Mouse (Mus musculus) testis, adult 2 months (tissue): ENCODE results near the gene Car10. TPM values are rescaled to one million over a fixed set of nuclear protein-coding genes. Genes with fewer than 3 reads are reported as not detected.
"Not testable (repeated sequence)": the region's sequence is repeated elsewhere in the genome, so short reads cannot be mapped to it uniquely, and the experiment has no call there.

ENCODE experiments used
- H3K27ac ChIP-seq: fragments of 200-500 bp; 2 replicates; pipeline ENCODE4 v1.5.1; 2012; ENCODE audit warnings: low read depth, low read length; ENCODE audit not compliant: control insufficient read depth, insufficient read depth
- H3K27me3 ChIP-seq: fragments of 200-500 bp; 2 replicates; pipeline ENCODE4 v1.6.1; 2012; ENCODE audit warnings: mild to moderate bottlenecking, low read length, moderate library complexity; ENCODE audit not compliant: control insufficient read depth, insufficient read depth
- H3K36me3 ChIP-seq: fragments of 200-500 bp; 2 replicates; pipeline ENCODE4 v1.6.1; 2012; ENCODE audit warnings: mild to moderate bottlenecking, low read length; ENCODE audit not compliant: control insufficient read depth, insufficient read depth
- H3K4me1 ChIP-seq: fragments of 200-500 bp; 2 replicates; pipeline ENCODE4 v1.6.1; 2012; ENCODE audit warnings: low read length; ENCODE audit not compliant: control insufficient read depth, insufficient read depth
- H3K4me3 ChIP-seq: fragments of 200-500 bp; 2 replicates; pipeline ENCODE4 v1.5.1; 2012; ENCODE audit warnings: low read depth, mild to moderate bottlenecking, low read length, moderate library complexity, mixed read lengths; ENCODE audit not compliant: control insufficient read depth
- CTCF ChIP-seq: fragments of 200-500 bp; IDR thresholded peaks from 2 replicates; pipeline ENCODE4 v1.5.1; 2012; ENCODE audit warnings: low read depth, mild to moderate bottlenecking, inconsistent platforms, low read length, moderate library complexity; ENCODE audit not compliant: control insufficient read depth, insufficient read depth, insufficient replicate concordance
- POLR2A ChIP-seq: fragments of 200-500 bp; IDR thresholded peaks from 2 replicates; pipeline ENCODE4 v1.6.1; 2012; ENCODE audit warnings: low read depth, mild to moderate bottlenecking, inconsistent platforms, low read length, moderate library complexity; ENCODE audit not compliant: control insufficient read depth
- polyA plus RNA-seq: library from polyadenylated mRNA; depleted of rRNA; stranded (reverse); fragments of >200 nt; gene quantifications from 2 replicates; pipeline ENCODE4 v1.2.3, GENCODE M21; 2012

Car10 gene
- polyA plus RNA-seq, 1 experiment: not detected

DNA sequence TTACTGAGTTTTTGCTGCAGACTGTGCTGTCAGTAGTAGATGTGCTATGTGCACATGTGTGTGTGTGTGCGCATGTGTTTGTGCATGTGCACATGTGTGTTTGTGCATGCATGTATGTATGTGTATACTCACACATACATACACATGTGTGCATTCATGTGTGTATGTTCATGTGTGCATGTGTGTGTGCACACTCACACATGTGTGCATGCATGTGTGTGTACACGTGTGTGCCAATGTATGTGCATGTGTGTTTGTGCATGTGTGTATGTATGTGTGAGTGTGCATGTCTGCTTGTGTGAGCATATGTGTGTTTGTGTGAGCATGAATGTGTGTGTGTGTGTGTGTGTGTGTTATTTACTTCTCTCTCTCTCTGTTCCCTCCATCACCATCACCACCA, 298.5 kb downstream of the Car10 start:
- no peaks in the 10 kb centered on the region for H3K4me1 ChIP-seq
- H3K27ac ChIP-seq: no peak overlapping the region
- H3K36me3 ChIP-seq: no peaks in the 10 kb centered on the region

GRCm38 (mm10) chr11:93401167-93401566, 303.3 kb downstream of the Car10 start:
- H3K27me3 ChIP-seq, H3K27ac ChIP-seq, H3K4me1 ChIP-seq, H3K36me3 ChIP-seq, H3K4me3 ChIP-seq: not testable (repeated sequence)

More for the DNA sequence above, 298.5 kb downstream of the Car10 start:
- no peak overlapping the region for H3K4me3 ChIP-seq
- H3K27me3 ChIP-seq: no peaks in the 10 kb centered on the region
- TF ChIP-seq POLR2A (no peak), CTCF (no peak)

GRCm38 (mm10) chr11:93407981-93408380, 310.2 kb downstream of the Car10 start:
- no peaks in the 10 kb centered on the region for H3K27me3 ChIP-seq
- no peak overlapping the region for H3K4me3 ChIP-seq
- H3K36me3 ChIP-seq: no peaks in the 10 kb centered on the region
- no peak overlapping the region for H3K27ac ChIP-seq
- TF ChIP-seq POLR2A (no peak), CTCF (no peak)
- H3K4me1 ChIP-seq: no peaks in the 10 kb centered on the region

DNA sequence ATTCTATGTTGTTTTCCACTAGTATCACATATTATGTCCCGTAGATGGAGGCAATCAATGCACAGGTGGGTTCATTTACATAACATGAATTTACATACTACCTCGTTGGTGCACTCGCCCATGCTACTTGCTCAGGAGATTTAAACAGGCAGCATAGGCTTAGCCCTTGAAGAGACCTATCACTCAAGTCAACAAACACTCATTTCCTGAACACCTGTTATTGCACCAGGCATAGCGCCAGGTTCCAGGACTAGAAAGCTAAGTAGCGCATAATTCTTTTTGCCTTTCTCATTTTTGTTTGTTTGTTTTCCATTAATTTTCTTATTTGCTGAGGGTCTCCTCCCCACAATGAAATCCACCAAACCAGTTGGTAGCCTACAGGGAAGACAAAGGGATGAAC, 333.7 kb downstream of the Car10 start:
- H3K36me3 ChIP-seq: no peaks in the 10 kb centered on the region
- TF ChIP-seq CTCF (no peak), POLR2A (no peak)
- no peaks in the 10 kb centered on the region for H3K27me3 ChIP-seq
- H3K4me1 ChIP-seq: no peaks in the 10 kb centered on the region
- H3K4me3 ChIP-seq: no peak overlapping the region
- no peak overlapping the region for H3K27ac ChIP-seq

DNA sequence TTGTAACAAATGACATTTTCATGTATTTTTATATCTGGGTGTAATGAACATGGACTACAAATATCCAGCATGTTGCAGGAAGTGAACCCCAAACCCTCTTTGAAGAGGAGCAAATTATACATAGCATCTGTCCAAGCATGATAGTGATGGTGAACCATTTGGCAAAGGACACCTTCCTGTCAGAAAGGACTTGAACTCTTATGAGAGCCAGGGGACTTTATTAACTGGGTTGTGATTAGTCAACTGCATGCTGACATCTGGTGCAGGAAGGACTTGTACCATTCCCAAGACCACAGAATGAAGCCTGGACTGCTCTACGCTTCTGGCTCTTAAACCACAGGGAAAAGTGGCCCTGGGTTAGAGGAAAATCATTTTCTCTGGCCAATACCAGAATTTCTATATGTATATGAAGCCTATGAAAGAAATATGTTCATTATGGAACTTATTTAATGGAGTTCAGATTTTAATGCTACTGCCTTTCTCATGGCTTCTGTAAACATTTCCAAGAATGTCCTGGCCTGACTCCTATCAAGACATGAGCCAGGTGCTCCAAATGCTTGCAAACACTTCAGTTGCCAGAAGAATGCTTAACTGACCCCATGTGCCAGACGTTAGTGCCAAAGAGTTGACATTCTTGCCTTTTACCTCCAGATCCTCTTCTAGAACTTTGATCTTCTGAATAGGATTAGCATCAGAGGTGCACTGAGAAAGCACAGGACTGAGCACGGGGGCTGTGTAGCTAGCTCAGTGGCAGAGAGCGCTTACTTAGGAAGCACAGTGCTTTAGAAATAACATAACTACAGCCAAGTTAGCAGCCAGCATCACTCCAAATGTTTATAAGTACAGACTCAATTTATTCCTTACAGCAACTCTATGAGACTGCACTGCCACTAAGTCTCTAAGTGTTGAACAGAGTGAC, 337.4 kb downstream of the Car10 start:
- TF ChIP-seq CTCF (no peak), POLR2A (no peak)
- H3K4me1 ChIP-seq: no peaks in the 10 kb centered on the region
- no peak overlapping the region for H3K27ac ChIP-seq
- no peaks in the 10 kb centered on the region for H3K36me3 ChIP-seq
- H3K27me3 ChIP-seq: no peaks in the 10 kb centered on the region
- H3K4me3 ChIP-seq: no peak overlapping the region

GRCm38 (mm10) chr11:93436892-93437291, 339.1 kb downstream of the Car10 start:
- Histone ChIP-seq H3K4me3 (no peak overlapping the region), H3K27me3 (no peaks in the 10 kb centered on the region), H3K36me3 (no peaks in the 10 kb centered on the region), H3K4me1 (no peaks in the 10 kb centered on the region), H3K27ac (no peak overlapping the region)
- TF ChIP-seq POLR2A (no peak), CTCF (no peak)

- Histone ChIP-seq H3K36me3 (no peaks in the 10 kb centered on the region), H3K4me1 (no peaks in the 10 kb centered on the region), H3K27me3 (no peaks in the 10 kb centered on the region), H3K4me3 (no peak overlapping the region), H3K27ac (no peak overlapping the region)
- TF ChIP-seq CTCF (no peak), POLR2A (no peak)
Observed at GRCm38 (mm10) chr11:93440466-93440865, 342.6 kb downstream of the Car10 start.
